Mouse (Mus musculus): ENCODE measurements around the gene Gm26897. TPM values are rescaled to one million over a fixed set of nuclear protein-coding genes. Genes with fewer than 3 reads are reported as not detected.

Gene Gm26897
- polyA plus RNA-seq, 1 experiment: not detected

DNA sequence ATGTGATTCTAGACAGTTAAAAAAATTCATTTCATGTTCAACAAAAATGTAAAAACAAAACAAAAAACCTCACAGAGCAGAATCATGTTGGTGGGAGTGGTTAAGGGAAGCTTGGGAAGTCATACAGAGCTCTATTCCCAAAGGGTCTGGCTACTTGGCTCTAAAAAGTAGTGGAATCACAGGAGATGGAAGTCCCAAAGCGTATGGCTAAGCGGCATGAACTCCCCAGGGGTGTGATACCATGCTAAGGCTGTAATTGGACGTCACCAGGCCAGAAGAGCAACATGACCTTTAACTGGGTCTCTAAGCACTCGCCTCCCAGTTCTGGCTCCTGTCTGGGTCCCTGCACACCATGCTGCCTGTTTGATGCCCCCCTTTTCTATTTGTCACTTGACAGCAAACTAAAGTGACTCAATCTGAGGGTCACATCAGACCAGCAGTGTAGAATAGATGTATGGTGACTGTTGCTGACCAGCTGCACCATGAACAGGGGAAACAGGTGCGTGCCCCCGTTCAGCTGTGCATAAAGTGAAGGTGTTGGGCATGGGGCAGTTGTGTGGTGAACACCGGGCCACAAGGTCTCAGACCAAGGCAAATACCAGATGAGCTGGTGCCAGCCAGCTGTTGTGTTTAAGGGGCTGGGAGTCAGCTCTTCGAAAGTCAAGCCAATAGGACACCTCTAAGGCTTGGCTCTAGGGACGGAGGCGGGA is 46.2 kb downstream of the Gm26897 start:
- no peaks in the 10 kb centered on the region for H3K27me3 ChIP-seq (ENCODE audit: control insufficient read depth, insufficient read depth, low read length)
- WGBS: 89% methylated on average over 10 of the region's 10 CpGs
- TF ChIP-seq POLR2A (IDR thresholded peaks at IDR 0.05; ENCODE audit: low read depth, low read length) (no peak), CTCF (IDR thresholded peaks at IDR 0.05; ENCODE audit: extremely low read depth, insufficient read length, insufficient replicate concordance, low read depth, low read length) (no peak)
- no peak overlapping the region for H3K4me3 ChIP-seq (ENCODE audit: low read depth, low read length)
- H3K4me1 ChIP-seq (ENCODE audit: control insufficient read depth, insufficient read depth, insufficient read length, low read length): no peaks in the 10 kb centered on the region
- H3K27ac ChIP-seq (ENCODE audit: insufficient read depth, low read depth, low read length): no peak overlapping the region
- no peaks in the 10 kb centered on the region for H3K36me3 ChIP-seq (ENCODE audit: control insufficient read depth, insufficient read depth, low read length)

All from small intestine, adult 2 months (tissue).